Mouse (Mus musculus) liver, embryonic 14.5 days (tissue): ENCODE measurements around the gene Dgkz.

Experiments used
- CTCF ChIP-seq: IDR thresholded peaks from 2 replicates; pipeline ENCODE4 v1.5.1; 2016; ENCODE audit warnings: antibody characterized with exemption, low read depth, control low read depth
- EP300 ChIP-seq: IDR thresholded peaks from 2 replicates; pipeline ENCODE4 v1.6.1; 2016; ENCODE audit warnings: antibody characterized with exemption, low read depth

DNA sequence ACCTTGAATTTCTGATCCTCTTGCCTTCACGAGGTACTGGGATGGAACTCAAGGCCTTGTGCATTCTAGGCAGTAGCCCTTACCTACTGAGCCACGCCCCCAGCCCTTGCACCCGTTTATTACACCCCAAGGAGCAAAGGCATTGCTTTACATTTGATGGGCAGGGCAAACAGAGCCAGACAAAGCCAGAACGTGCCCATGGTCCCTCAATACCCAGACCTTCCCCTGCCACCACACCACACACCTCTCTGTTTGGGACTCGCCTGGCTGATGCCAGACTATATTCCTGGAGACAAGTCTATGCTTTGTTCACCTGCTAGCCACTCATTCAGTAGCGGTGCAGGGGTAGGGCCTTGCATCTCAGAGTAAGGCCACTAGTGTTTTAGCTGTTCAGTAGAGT, 30.8 kb upstream of the Dgkz start:
- no peak for TF ChIP-seq CTCF
- no peak for TF ChIP-seq EP300
